Mouse (Mus musculus) C2C12 (cell line): ENCODE measurements around the gene Ube2l3.

Experiments
- CEBPB ChIP-seq: IDR thresholded peaks from one replicate; pipeline ENCODE4 v1.6.1; 2011; ENCODE audit warnings: low read depth, mild to moderate bottlenecking, control low read depth, moderate library complexity
- CTCF ChIP-seq: IDR thresholded peaks from one replicate; pipeline ENCODE4 v1.5.1; 2011; ENCODE audit not compliant: control insufficient read depth, insufficient read depth, insufficient read length
- FOSL1 ChIP-seq: IDR thresholded peaks from one replicate; pipeline ENCODE4 v1.8.0; 2011; ENCODE audit warnings: mild to moderate bottlenecking, low read length; ENCODE audit not compliant: poor library complexity, insufficient read depth, severe bottlenecking
- MAX ChIP-seq: IDR thresholded peaks from one replicate; pipeline ENCODE4 v1.6.1; 2011; ENCODE audit warnings: mild to moderate bottlenecking, control low read depth
- MYOD1 ChIP-seq: IDR thresholded peaks from one replicate; pipeline ENCODE4 v1.6.1; 2011; ENCODE audit warnings: low read depth; ENCODE audit not compliant: control insufficient read depth, insufficient read length
- MYOG ChIP-seq: IDR thresholded peaks from one replicate; pipeline ENCODE4 v1.6.1; 2011; ENCODE audit not compliant: control insufficient read depth, insufficient read length; ENCODE audit errors: extremely low read depth
- USF1 ChIP-seq: IDR thresholded peaks from one replicate; pipeline ENCODE4 v1.6.1; 2011; ENCODE audit warnings: low read depth, mild to moderate bottlenecking, control low read depth, moderate library complexity

GRCm38 (mm10) chr16:17151874-17152273 is 50.6 kb downstream of the Ube2l3 start:
- TF ChIP-seq CTCF (no peak), CEBPB (no peak), MYOG (no peak), MAX (no peak), USF1 (no peak), MYOD1 (no peak), FOSL1 (no peak)
